ENCODE assay signal across 26 mouse cellular contexts in genomic region chr5:76947142-76947541, GRCm38 (mm10). TPM values are rescaled to one million over a fixed set of nuclear protein-coding genes. Genes with fewer than 3 reads are reported as not detected.
DNase-seq lines count a peak whose midpoint lies in the region; ATAC-seq and TF ChIP-seq lines count a peak whose summit lies in the region.
"Had no signal": no experiment of that assay in that cellular context is flagged by ENCODE, and none has a peak within 500 bp of the region (broad histone marks: within the 10 kb centered on the region; RNA-seq: fewer than 3 reads in every experiment).

No protein-coding gene starts in this region.

- no peaks in the 10 kb centered on the region for H3K27me3 ChIP-seq in heart, embryonic 12.5 days (replicated peaks)
- H3K27me3 ChIP-seq in liver, adult 2 months (ENCODE audit: control insufficient read depth, insufficient read depth, low read length): no peaks in the 10 kb centered on the region
- H3K27me3 ChIP-seq in liver, embryonic 11.5 days (replicated peaks; ENCODE audit: control insufficient read depth, insufficient read depth, low read length): no peaks in the 10 kb centered on the region
- no peaks in the 10 kb centered on the region for H3K27me3 ChIP-seq in heart, embryonic 16.5 days (ENCODE audit: control insufficient read depth, insufficient read depth, low read length)
- H3K27me3 ChIP-seq: embryonic facial prominence, embryonic 12.5 days; hindbrain, embryonic 12.5 days; limb, embryonic 13.5 days; midbrain, embryonic 12.5 days; neural tube, embryonic 15.5 days had no signal

- H3K27ac ChIP-seq in gastrocnemius, adult 2 months: peak overlapping the region; percentile 72
- H3K27ac ChIP-seq in heart, embryonic 12.5 days (ENCODE audit: poor library complexity, severe bottlenecking): peak overlapping the region; percentile 62
- H3K27ac ChIP-seq in liver, adult 2 months (replicated peaks; ENCODE audit: insufficient read depth, low read depth, low read length): peak overlapping the region; percentile 15; the same call in 1 of the 2 replicates
- H3K27ac ChIP-seq in liver, embryonic 11.5 days (ENCODE audit: low read depth, low read length): no peak overlapping the region
- H3K27ac ChIP-seq in heart, embryonic 16.5 days (ENCODE audit: low read length): peak overlapping the region; percentile 24
- H3K27ac ChIP-seq: embryonic facial prominence, embryonic 12.5 days; hindbrain, embryonic 12.5 days; limb, embryonic 13.5 days; midbrain, embryonic 12.5 days; neural tube, embryonic 15.5 days had no signal

- peaks cover 47% of the 10 kb centered on the region for H3K4me1 ChIP-seq in heart, embryonic 12.5 days (replicated peaks)
- peaks cover 24% of the 10 kb centered on the region for H3K4me1 ChIP-seq in liver, adult 2 months (ENCODE audit: control insufficient read depth, insufficient read depth, low read length)
- peaks cover 14% of the 10 kb centered on the region for H3K4me1 ChIP-seq in liver, embryonic 11.5 days (replicated peaks; ENCODE audit: control insufficient read depth, insufficient read depth, low read length)
- H3K4me1 ChIP-seq in heart, embryonic 16.5 days (ENCODE audit: control insufficient read depth, insufficient read depth, low read length): peaks cover 37% of the 10 kb centered on the region

- H3K9ac ChIP-seq in heart, embryonic 12.5 days: no peak overlapping the region
- no peak overlapping the region for H3K9ac ChIP-seq in liver, adult 2 months (ENCODE audit: low read depth, low read length)
- no peak overlapping the region for H3K9ac ChIP-seq in liver, embryonic 11.5 days (ENCODE audit: low read depth, low read length)
- no peak overlapping the region for H3K9ac ChIP-seq in heart, embryonic 16.5 days (ENCODE audit: low read length)
- H3K9ac ChIP-seq: embryonic facial prominence, embryonic 12.5 days; forebrain, postnatal 0 days; hindbrain, embryonic 12.5 days; limb, embryonic 13.5 days; midbrain, embryonic 12.5 days; neural tube, embryonic 15.5 days had no signal

- no peak overlapping the region for H3K4me3 ChIP-seq in gastrocnemius, adult 2 months
- no peak overlapping the region for H3K4me3 ChIP-seq in heart, embryonic 12.5 days
- no peak overlapping the region for H3K4me3 ChIP-seq in liver, adult 2 months (ENCODE audit: insufficient read depth, low read depth, low read length)
- H3K4me3 ChIP-seq in liver, embryonic 11.5 days (ENCODE audit: low read depth, low read length): no peak overlapping the region
- H3K4me3 ChIP-seq in heart, embryonic 16.5 days (ENCODE audit: low read length): no peak overlapping the region
- H3K4me3 ChIP-seq: embryonic facial prominence, embryonic 12.5 days; hindbrain, embryonic 12.5 days; layer of hippocampus, adult 2 months; limb, embryonic 13.5 days; midbrain, embryonic 12.5 days; neural tube, embryonic 15.5 days had no signal

- TF ChIP-seq CTCF in gastrocnemius, adult 2 months (IDR thresholded peaks at IDR 0.05): no peak
- no peak for TF ChIP-seq CTCF in liver, adult 2 months (IDR thresholded peaks at IDR 0.05; ENCODE audit: low read depth, low read length)

- H3K9me3 ChIP-seq in heart, embryonic 12.5 days (replicated peaks): no peaks in the 10 kb centered on the region
- H3K9me3 ChIP-seq in liver, embryonic 11.5 days (ENCODE audit: control insufficient read depth, low read length): no peaks in the 10 kb centered on the region
- no peaks in the 10 kb centered on the region for H3K9me3 ChIP-seq in heart, embryonic 16.5 days (replicated peaks; ENCODE audit: control insufficient read depth, low read length)
- H3K9me3 ChIP-seq: embryonic facial prominence, embryonic 12.5 days; hindbrain, embryonic 12.5 days; limb, embryonic 13.5 days; midbrain, embryonic 12.5 days; neural tube, embryonic 15.5 days had no signal

- H3K36me3 ChIP-seq in heart, embryonic 12.5 days: peaks cover 6% of the 10 kb centered on the region; the same call in 1 of the 2 replicates
- H3K36me3 ChIP-seq in liver, adult 2 months (ENCODE audit: control insufficient read depth, insufficient read depth, low read length): peaks cover 2% of the 10 kb centered on the region; the same call in 1 of the 2 replicates
- peaks cover 13% of the 10 kb centered on the region; the same call in 1 of the 2 replicates for H3K36me3 ChIP-seq in liver, embryonic 11.5 days (ENCODE audit: control insufficient read depth, insufficient read depth, low read length)
- no peaks in the 10 kb centered on the region for H3K36me3 ChIP-seq in heart, embryonic 16.5 days (ENCODE audit: control insufficient read depth, insufficient read depth)
- H3K36me3 ChIP-seq: hindbrain, embryonic 12.5 days; neural tube, embryonic 15.5 days had no signal

- intact Hi-C loops in gastrocnemius, adult 2 months (cut with DNase I): no loop called here
- intact Hi-C loops in heart, postnatal 36 days (cut with DNase I): no loop called here

- WGBS in heart, embryonic 12.5 days: 64% methylated on average over 4 of the region's 4 CpGs
- WGBS in liver, adult 2 months: 9% methylated on average over 4 of the region's 4 CpGs
- 71% methylated on average over 4 of the region's 4 CpGs for WGBS in liver, embryonic 11.5 days
- WGBS in heart, embryonic 16.5 days: 52% methylated on average over 4 of the region's 4 CpGs

- TF ChIP-seq POLR2A in liver, adult 2 months (IDR thresholded peaks at IDR 0.05; ENCODE audit: extremely low read depth, insufficient read depth, low read length): no peak

- DNase-seq in gastrocnemius, adult 2 months: peak; percentile 36
- DNase-seq in gastrocnemius, postnatal 25 days: no peak
- DNase-seq in heart, postnatal 36 days: no peak
- DNase-seq in liver, adult 2 months (ENCODE audit: extremely low read depth, low read depth, low spot score): peak; percentile 50
- no peak for DNase-seq in liver, embryonic 11.5 days (ENCODE audit: low spot score)
- no peak for DNase-seq in ovary, postnatal 14 days (ENCODE audit: low spot score)
- DNase-seq: adrenal gland, postnatal 14 days; cerebellum, adult 2 months; cerebellum, postnatal 25 days; forebrain, postnatal 0 days; gastrocnemius, postnatal 36 days; kidney, postnatal 25 days; layer of hippocampus, postnatal 36 days; lung, postnatal 10 days had no signal

- H3K79me2 ChIP-seq in liver, adult 2 months (ENCODE audit: control insufficient read depth, insufficient read depth, low read length): peaks cover 28% of the 10 kb centered on the region; the same call in 1 of the 2 replicates

- no peak overlapping the region for H3K4me2 ChIP-seq in heart, embryonic 12.5 days
- H3K4me2 ChIP-seq in liver, embryonic 11.5 days: no peak overlapping the region
- no peak overlapping the region for H3K4me2 ChIP-seq in heart, embryonic 16.5 days (ENCODE audit: low read depth, low read length)
- H3K4me2 ChIP-seq: embryonic facial prominence, embryonic 12.5 days; hindbrain, embryonic 12.5 days; limb, embryonic 13.5 days; midbrain, embryonic 12.5 days; neural tube, embryonic 15.5 days had no signal

- ATAC-seq in heart, embryonic 12.5 days (ENCODE audit: insufficient number of reproducible peaks, low FRiP score): no peak
- ATAC-seq in liver, embryonic 11.5 days (replicated peaks; ENCODE audit: low FRiP score): no peak
- ATAC-seq in heart, embryonic 16.5 days (replicated peaks; ENCODE audit: extremely low read depth, insufficient read depth, low FRiP score): no peak
- ATAC-seq: forebrain, postnatal 0 days; intestine, postnatal 0 days had no signal

RNA-seq across cellular contexts. Expression of gene Paics, which starts 4.0 kb away (rescaled TPM):
- 100 to 1,000 TPM; 129 to 139 TPM for total RNA-seq in gastrocnemius, adult 2 months (2021)
- 100 to 1,000 TPM; 110 to 117 TPM for total RNA-seq in gastrocnemius, postnatal 25 days (2021)
- 243 and 251 TPM in 2 replicates for polyA plus RNA-seq in heart, embryonic 12.5 days (2016; fragmentation: Nextera tagmentation; extraction: Ambion mirVana)
- total RNA-seq in heart, postnatal 36 days (2021): 100 to 1,000 TPM; 159 to 162 TPM
- 303 and 359 TPM in 2 replicates for total RNA-seq in liver, adult 2 months (2014; rRNA removed)
- 165 and 187 TPM in 2 replicates for polyA plus RNA-seq in liver, adult 2 months (2012; rRNA removed)
- 357 and 393 TPM in 2 replicates for polyA plus RNA-seq in liver, embryonic 11.5 days (2014; fragmentation: Nextera tagmentation; extraction: Ambion mirVana)
- 251 and 274 TPM in 2 replicates for polyA plus RNA-seq in heart, embryonic 16.5 days (2015; fragmentation: Nextera tagmentation; extraction: Ambion mirVana)

RNA-seq across cellular contexts. Expression of gene Ppat, which starts 4.2 kb away (rescaled TPM):
- total RNA-seq in gastrocnemius, adult 2 months (2021): 10 to 100 TPM; 21.2 to 21.8 TPM
- 10 to 100 TPM; 17.7 to 18.7 TPM for total RNA-seq in gastrocnemius, postnatal 25 days (2021)
- polyA plus RNA-seq in heart, embryonic 12.5 days (2016; fragmentation: Nextera tagmentation; extraction: Ambion mirVana): 33.2 and 34.1 TPM in 2 replicates
- 10 to 100 TPM; 10.9 to 23.1 TPM for total RNA-seq in heart, postnatal 36 days (2021)
- 22.8 and 30.3 TPM in 2 replicates for total RNA-seq in liver, adult 2 months (2014; rRNA removed)
- 5.3 and 6.4 TPM in 2 replicates for polyA plus RNA-seq in liver, adult 2 months (2012; rRNA removed)
- 73.0 and 87.1 TPM in 2 replicates for polyA plus RNA-seq in liver, embryonic 11.5 days (2014; fragmentation: Nextera tagmentation; extraction: Ambion mirVana)
- polyA plus RNA-seq in heart, embryonic 16.5 days (2015; fragmentation: Nextera tagmentation; extraction: Ambion mirVana): 22.0 and 29.3 TPM in 2 replicates

RNA-seq across cellular contexts. Expression of gene Srp72, which starts 27.3 kb away (rescaled TPM):
- 10 to 100 TPM; 46.6 to 55.9 TPM for total RNA-seq in gastrocnemius, adult 2 months (2021)
- total RNA-seq in gastrocnemius, postnatal 25 days (2021): 10 to 100 TPM; 51.3 to 53.1 TPM
- 42.3 and 45.1 TPM in 2 replicates for polyA plus RNA-seq in heart, embryonic 12.5 days (2016; fragmentation: Nextera tagmentation; extraction: Ambion mirVana)
- total RNA-seq in heart, postnatal 36 days (2021): 10 to 100 TPM; 56.2 to 63.0 TPM
- 43.4 and 43.5 TPM in 2 replicates for total RNA-seq in liver, adult 2 months (2014; rRNA removed)
- 18.4 and 23.1 TPM in 2 replicates for polyA plus RNA-seq in liver, adult 2 months (2012; rRNA removed)
- polyA plus RNA-seq in liver, embryonic 11.5 days (2014; fragmentation: Nextera tagmentation; extraction: Ambion mirVana): 89.7 and 90.0 TPM in 2 replicates
- 51.9 and 53.8 TPM in 2 replicates for polyA plus RNA-seq in heart, embryonic 16.5 days (2015; fragmentation: Nextera tagmentation; extraction: Ambion mirVana)

RNA-seq across cellular contexts. Expression of gene Aasdh, which starts 41.8 kb away (rescaled TPM):
- total RNA-seq in gastrocnemius, adult 2 months (2021): 10 to 100 TPM in 1 of 2 experiments, 1 to 10 TPM in 1; 9.6 to 12.9 TPM
- total RNA-seq in gastrocnemius, postnatal 25 days (2021): 1 to 10 TPM; 7.3 to 7.8 TPM
- polyA plus RNA-seq in heart, embryonic 12.5 days (2016; fragmentation: Nextera tagmentation; extraction: Ambion mirVana): 16.4 and 17.8 TPM in 2 replicates
- 10 to 100 TPM; 13.9 to 16.2 TPM for total RNA-seq in heart, postnatal 36 days (2021)
- 9.3 and 14.3 TPM in 2 replicates for total RNA-seq in liver, adult 2 months (2014; rRNA removed)
- 7.8 and 9.7 TPM in 2 replicates for polyA plus RNA-seq in liver, adult 2 months (2012; rRNA removed)
- polyA plus RNA-seq in liver, embryonic 11.5 days (2014; fragmentation: Nextera tagmentation; extraction: Ambion mirVana): 17.1 and 20.7 TPM in 2 replicates
- polyA plus RNA-seq in heart, embryonic 16.5 days (2015; fragmentation: Nextera tagmentation; extraction: Ambion mirVana): 17.9 and 22.3 TPM in 2 replicates

RNA-seq across cellular contexts. Expression of gene Arl9, which starts 56.7 kb away (rescaled TPM):
- total RNA-seq in gastrocnemius, adult 2 months (2021): not detected
- total RNA-seq in gastrocnemius, postnatal 25 days (2021): not detected
- not detected in 2 replicates for polyA plus RNA-seq in heart, embryonic 12.5 days (2016; fragmentation: Nextera tagmentation; extraction: Ambion mirVana)
- total RNA-seq in heart, postnatal 36 days (2021): not detected
- total RNA-seq in liver, adult 2 months (2014; rRNA removed): not detected in 2 replicates
- 0.33 TPM in 1 of 2 replicates, not detected in the other for polyA plus RNA-seq in liver, adult 2 months (2012; rRNA removed)
- polyA plus RNA-seq in liver, embryonic 11.5 days (2014; fragmentation: Nextera tagmentation; extraction: Ambion mirVana): 0.47 TPM in 1 of 2 replicates, not detected in the other
- polyA plus RNA-seq in heart, embryonic 16.5 days (2015; fragmentation: Nextera tagmentation; extraction: Ambion mirVana): 0.31 TPM in 1 of 2 replicates, not detected in the other
- total RNA-seq: adrenal gland, postnatal 14 days; forebrain, postnatal 0 days; gastrocnemius, postnatal 36 days; layer of hippocampus, postnatal 36 days; left cerebral cortex, postnatal 14 days had no signal
- polyA plus RNA-seq: embryonic facial prominence, embryonic 12.5 days; forebrain, embryonic 11.5 days; forebrain, postnatal 0 days; intestine, postnatal 0 days; limb, embryonic 13.5 days; midbrain, embryonic 12.5 days; thymus, postnatal 0 days had no signal

Comparison
In these comparisons a context has a peak if more than half of its experiments do, and no peak if none do; other contexts are left out.
1. DNase-seq: peak in gastrocnemius, adult 2 months (single experiment) and liver, adult 2 months (single experiment); none in gastrocnemius, postnatal 25 days (single experiment), heart, postnatal 36 days (0 of 2), liver, embryonic 11.5 days (single experiment) and ovary, postnatal 14 days (single experiment).